Mouse (Mus musculus): ENCODE measurements around the gene Mamdc2. TPM values are rescaled to one million over a fixed set of nuclear protein-coding genes. Genes with fewer than 3 reads are reported as not detected.

Gene Mamdc2
- total and polyA plus RNA-seq, 3 experiments: 0.05 TPM; not detected in 2

DNA sequence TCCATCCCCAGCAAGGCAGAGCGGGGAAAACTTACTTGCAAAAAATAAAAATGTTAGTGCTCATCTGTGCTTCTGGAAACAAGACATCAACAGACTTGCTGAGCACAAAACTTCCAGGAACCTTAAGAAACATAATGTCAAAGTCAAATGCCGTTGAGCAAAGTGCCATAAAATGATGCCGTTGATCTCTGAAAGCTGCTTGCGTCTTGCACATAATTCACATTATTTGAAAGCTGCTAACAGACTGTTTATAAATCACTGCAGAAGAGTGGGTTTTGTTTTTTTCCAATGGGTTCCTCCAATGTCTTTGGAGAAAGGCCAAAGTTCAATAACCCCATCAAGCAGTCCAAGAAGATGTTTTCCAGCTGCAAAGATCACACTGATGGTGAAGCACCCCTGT lies 37.9 kb downstream of the Mamdc2 start:
- Histone ChIP-seq H3K36me3 (replicated peaks) (no peaks in the 10 kb centered on the region), H3K4me1 (ENCODE audit: insufficient read depth, low read depth, low read length) (no peaks in the 10 kb centered on the region), H3K9me3 (replicated peaks) (no peaks in the 10 kb centered on the region), H3K27me3 (ENCODE audit: insufficient read depth, low read length) (no peaks in the 10 kb centered on the region), H3K4me3 (ENCODE audit: low read depth, low read length) (no peak overlapping the region)
- no peak for ATAC-seq (ENCODE audit: extremely low read depth, insufficient number of reproducible peaks, low FRiP score, poor library complexity, severe bottlenecking)
- DNase-seq (ENCODE audit: low spot score): no peak
- no peak for TF ChIP-seq GATA1 (IDR thresholded peaks at IDR 0.05; ENCODE audit: borderline replicate concordance, low read length)
- no peak for TF ChIP-seq GATA2 (IDR thresholded peaks at IDR 0.05; ENCODE audit: borderline replicate concordance, low read depth, low read length)
- no peak for TF ChIP-seq TAL1 (conservative IDR thresholded peaks at IDR 0.05; ENCODE audit: low read depth, low read length)
- TF ChIP-seq CTCF (IDR thresholded peaks at IDR 0.05; ENCODE audit: low read depth, low read length): no peak
- no peak for TF ChIP-seq POLR2AphosphoS5 (IDR thresholded peaks at IDR 0.05; ENCODE audit: insufficient replicate concordance, low read depth, low read length)

DNA sequence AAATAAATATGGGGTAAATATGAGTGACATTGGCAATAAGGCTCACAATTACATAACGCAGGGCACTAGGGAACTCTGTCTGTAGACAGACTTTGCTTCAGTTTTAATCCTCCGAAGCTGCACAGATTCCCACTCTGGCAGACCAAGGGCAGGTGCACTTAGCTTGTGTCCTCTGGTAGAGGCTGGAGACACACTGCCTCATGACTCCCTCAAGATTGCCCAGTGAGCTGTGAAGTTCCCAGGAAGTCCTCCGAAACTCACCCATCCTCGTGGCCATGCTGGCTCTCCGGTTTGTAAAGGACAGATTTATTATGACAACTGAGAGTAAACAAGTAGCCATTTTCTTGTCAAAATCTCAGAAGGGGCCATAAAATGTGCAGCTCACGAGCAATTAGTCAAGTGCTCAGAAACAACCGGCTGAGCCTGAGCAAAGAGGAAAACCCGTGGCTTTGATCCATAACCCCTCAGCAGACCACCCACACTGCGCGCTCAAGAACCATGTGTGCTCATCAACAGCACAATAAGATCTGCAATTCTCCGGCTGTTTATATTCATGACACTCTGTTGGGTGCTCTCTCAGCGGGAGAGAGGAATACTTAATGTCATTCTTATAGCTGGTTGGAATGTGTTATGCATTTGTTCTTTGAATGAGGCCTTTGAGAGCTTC lies 46.6 kb downstream of the Mamdc2 start:
- Histone ChIP-seq H3K4me3 (ENCODE audit: low read depth, low read length) (no peak overlapping the region), H3K27me3 (ENCODE audit: insufficient read depth, low read length) (peaks cover 2% of the 10 kb centered on the region; the same call in 1 of the 2 replicates), H3K36me3 (replicated peaks) (no peaks in the 10 kb centered on the region), H3K4me1 (ENCODE audit: insufficient read depth, low read depth, low read length) (no peaks in the 10 kb centered on the region), H3K9me3 (replicated peaks) (no peaks in the 10 kb centered on the region)
- DNase-seq (ENCODE audit: low spot score): no peak
- TF ChIP-seq CTCF (IDR thresholded peaks at IDR 0.05; ENCODE audit: low read depth, low read length) (no peak), POLR2AphosphoS5 (IDR thresholded peaks at IDR 0.05; ENCODE audit: insufficient replicate concordance, low read depth, low read length) (no peak), GATA1 (IDR thresholded peaks at IDR 0.05; ENCODE audit: borderline replicate concordance, low read length) (no peak), TAL1 (conservative IDR thresholded peaks at IDR 0.05; ENCODE audit: low read depth, low read length) (no peak), GATA2 (IDR thresholded peaks at IDR 0.05; ENCODE audit: borderline replicate concordance, low read depth, low read length) (no peak)
- no peak for ATAC-seq (ENCODE audit: extremely low read depth, insufficient number of reproducible peaks, low FRiP score, poor library complexity, severe bottlenecking)

DNA sequence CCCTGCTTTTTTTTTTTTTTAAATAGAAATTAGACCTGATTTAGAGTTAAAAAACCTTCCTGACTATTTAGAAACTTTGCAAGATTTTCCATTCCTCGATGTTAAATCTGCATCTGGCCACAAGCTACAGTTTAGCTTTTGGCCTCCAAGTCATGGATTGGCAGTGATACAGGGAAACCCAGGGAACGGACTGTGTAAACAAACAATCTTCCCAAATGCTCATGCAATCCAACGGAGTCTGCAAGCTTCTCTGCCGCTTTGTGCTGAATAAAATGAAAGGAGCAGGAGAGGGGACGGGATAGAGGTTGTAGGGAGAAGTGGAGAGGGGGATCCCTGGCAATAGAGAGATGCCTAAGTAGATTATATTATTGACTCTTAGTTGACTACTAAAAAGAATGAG lies 47.8 kb downstream of the Mamdc2 start:
- Histone ChIP-seq H3K4me3 (ENCODE audit: low read depth, low read length) (no peak overlapping the region), H3K9me3 (replicated peaks) (no peaks in the 10 kb centered on the region), H3K27me3 (ENCODE audit: insufficient read depth, low read length) (peaks cover 2% of the 10 kb centered on the region; the same call in 1 of the 2 replicates), H3K4me1 (ENCODE audit: insufficient read depth, low read depth, low read length) (no peaks in the 10 kb centered on the region), H3K36me3 (replicated peaks) (no peaks in the 10 kb centered on the region)
- DNase-seq (ENCODE audit: low spot score): no peak
- ATAC-seq (ENCODE audit: extremely low read depth, insufficient number of reproducible peaks, low FRiP score, poor library complexity, severe bottlenecking): no peak
- TF ChIP-seq TAL1 (conservative IDR thresholded peaks at IDR 0.05; ENCODE audit: low read depth, low read length): no peak
- no peak for TF ChIP-seq POLR2AphosphoS5 (IDR thresholded peaks at IDR 0.05; ENCODE audit: insufficient replicate concordance, low read depth, low read length)
- no peak for TF ChIP-seq GATA2 (IDR thresholded peaks at IDR 0.05; ENCODE audit: borderline replicate concordance, low read depth, low read length)
- TF ChIP-seq CTCF (IDR thresholded peaks at IDR 0.05; ENCODE audit: low read depth, low read length): no peak
- TF ChIP-seq GATA1 (IDR thresholded peaks at IDR 0.05; ENCODE audit: borderline replicate concordance, low read length): no peak

DNA sequence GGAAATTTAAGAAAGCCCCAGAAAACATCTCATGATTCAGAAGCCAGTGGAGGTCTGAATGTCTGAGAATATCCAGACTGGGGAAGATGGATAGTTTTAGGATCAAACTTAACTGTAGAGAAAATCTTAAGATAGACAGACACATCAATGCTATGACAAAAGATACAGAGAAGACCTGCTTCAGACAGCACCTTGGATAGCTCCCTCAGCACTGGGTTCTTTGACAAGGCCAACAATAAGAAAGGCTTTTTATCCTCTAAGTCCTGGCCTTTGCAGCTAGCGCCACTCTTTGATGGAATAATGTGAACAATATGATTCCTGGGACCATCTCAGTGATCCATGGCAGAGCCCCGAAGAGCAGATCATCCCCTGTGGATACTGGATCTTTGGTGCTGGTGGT lies 52.3 kb downstream of the Mamdc2 start:
- no peak for TF ChIP-seq GATA1 (IDR thresholded peaks at IDR 0.05; ENCODE audit: borderline replicate concordance, low read length)
- no peak for TF ChIP-seq POLR2AphosphoS5 (IDR thresholded peaks at IDR 0.05; ENCODE audit: insufficient replicate concordance, low read depth, low read length)
- no peak for TF ChIP-seq GATA2 (IDR thresholded peaks at IDR 0.05; ENCODE audit: borderline replicate concordance, low read depth, low read length)
- no peak for TF ChIP-seq CTCF (IDR thresholded peaks at IDR 0.05; ENCODE audit: low read depth, low read length)
- TF ChIP-seq TAL1 (conservative IDR thresholded peaks at IDR 0.05; ENCODE audit: low read depth, low read length): no peak
- Histone ChIP-seq H3K27me3 (ENCODE audit: insufficient read depth, low read length) (no peaks in the 10 kb centered on the region), H3K4me3 (ENCODE audit: low read depth, low read length) (no peak overlapping the region), H3K36me3 (replicated peaks) (no peaks in the 10 kb centered on the region), H3K4me1 (ENCODE audit: insufficient read depth, low read depth, low read length) (no peaks in the 10 kb centered on the region), H3K9me3 (replicated peaks) (no peaks in the 10 kb centered on the region)
- no peak for ATAC-seq (ENCODE audit: extremely low read depth, insufficient number of reproducible peaks, low FRiP score, poor library complexity, severe bottlenecking)
- DNase-seq (ENCODE audit: low spot score): no peak

DNA sequence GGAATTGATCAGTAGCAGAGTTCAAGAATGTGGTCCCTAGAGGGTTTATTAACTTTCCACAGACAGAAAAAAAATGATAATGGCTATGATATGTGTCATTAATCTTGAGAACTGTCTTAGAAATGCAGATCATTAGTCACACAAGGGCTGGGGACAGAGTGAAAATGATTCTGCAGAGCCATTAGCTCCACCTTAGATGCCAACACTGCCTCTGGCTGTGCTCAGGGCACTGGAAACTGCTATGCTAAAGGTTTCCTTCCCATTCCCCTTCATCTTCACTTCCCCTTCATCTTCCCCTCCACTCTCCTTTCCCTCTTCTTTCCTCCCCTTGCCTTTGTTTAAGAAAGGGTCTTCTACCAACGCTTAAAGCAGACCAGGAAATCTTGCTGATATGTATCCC lies 53.6 kb downstream of the Mamdc2 start:
- Histone ChIP-seq H3K27me3 (ENCODE audit: insufficient read depth, low read length) (no peaks in the 10 kb centered on the region), H3K4me3 (ENCODE audit: low read depth, low read length) (no peak overlapping the region), H3K36me3 (replicated peaks) (no peaks in the 10 kb centered on the region), H3K4me1 (ENCODE audit: insufficient read depth, low read depth, low read length) (no peaks in the 10 kb centered on the region), H3K9me3 (replicated peaks) (no peaks in the 10 kb centered on the region)
- TF ChIP-seq TAL1 (conservative IDR thresholded peaks at IDR 0.05; ENCODE audit: low read depth, low read length): no peak
- no peak for TF ChIP-seq POLR2AphosphoS5 (IDR thresholded peaks at IDR 0.05; ENCODE audit: insufficient replicate concordance, low read depth, low read length)
- TF ChIP-seq GATA1 (IDR thresholded peaks at IDR 0.05; ENCODE audit: borderline replicate concordance, low read length): no peak
- no peak for TF ChIP-seq GATA2 (IDR thresholded peaks at IDR 0.05; ENCODE audit: borderline replicate concordance, low read depth, low read length)
- no peak for TF ChIP-seq CTCF (IDR thresholded peaks at IDR 0.05; ENCODE audit: low read depth, low read length)
- no peak for ATAC-seq (ENCODE audit: extremely low read depth, insufficient number of reproducible peaks, low FRiP score, poor library complexity, severe bottlenecking)
- DNase-seq (ENCODE audit: low spot score): no peak

DNA sequence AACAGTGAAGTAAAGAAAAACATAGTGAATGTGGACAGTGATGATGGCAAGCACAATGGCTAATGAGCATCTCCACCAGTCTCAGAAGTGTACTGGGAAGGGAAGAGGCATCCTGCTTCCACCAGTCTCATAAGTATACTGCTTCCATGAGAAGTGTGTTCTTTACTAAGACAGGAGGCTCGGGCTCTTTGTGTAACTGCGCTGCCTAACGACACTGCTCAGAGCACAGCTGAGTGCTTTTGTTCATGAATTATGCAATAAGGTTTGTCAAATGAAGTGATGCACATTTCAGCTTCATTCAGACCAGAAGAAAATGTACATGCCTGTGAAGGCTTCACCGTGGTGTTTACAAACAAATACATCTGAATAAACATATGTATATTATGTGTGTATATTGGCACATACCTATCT lies 59.4 kb downstream of the Mamdc2 start:
- 0 out of 2 replicates have a peak, but pooled peaks cover 3% of the 10 kb centered on the region for H3K27me3 ChIP-seq (ENCODE audit: insufficient read depth, low read length)
- TF ChIP-seq GATA1 (IDR thresholded peaks at IDR 0.05; ENCODE audit: borderline replicate concordance, low read length) (no peak), GATA2 (IDR thresholded peaks at IDR 0.05; ENCODE audit: borderline replicate concordance, low read depth, low read length) (no peak), CTCF (IDR thresholded peaks at IDR 0.05; ENCODE audit: low read depth, low read length) (no peak), TAL1 (conservative IDR thresholded peaks at IDR 0.05; ENCODE audit: low read depth, low read length) (no peak), POLR2AphosphoS5 (IDR thresholded peaks at IDR 0.05; ENCODE audit: insufficient replicate concordance, low read depth, low read length) (no peak)
- no peaks in the 10 kb centered on the region for H3K9me3 ChIP-seq (replicated peaks)
- ATAC-seq (ENCODE audit: extremely low read depth, insufficient number of reproducible peaks, low FRiP score, poor library complexity, severe bottlenecking) (no peak), DNase-seq (ENCODE audit: low spot score) (no peak)
- H3K4me3 ChIP-seq (ENCODE audit: low read depth, low read length): no peak overlapping the region
- H3K36me3 ChIP-seq (replicated peaks): no peaks in the 10 kb centered on the region
- no peaks in the 10 kb centered on the region for H3K4me1 ChIP-seq (ENCODE audit: insufficient read depth, low read depth, low read length)
